Mouse (Mus musculus): ENCODE results near the gene Nrp1.

DNA sequence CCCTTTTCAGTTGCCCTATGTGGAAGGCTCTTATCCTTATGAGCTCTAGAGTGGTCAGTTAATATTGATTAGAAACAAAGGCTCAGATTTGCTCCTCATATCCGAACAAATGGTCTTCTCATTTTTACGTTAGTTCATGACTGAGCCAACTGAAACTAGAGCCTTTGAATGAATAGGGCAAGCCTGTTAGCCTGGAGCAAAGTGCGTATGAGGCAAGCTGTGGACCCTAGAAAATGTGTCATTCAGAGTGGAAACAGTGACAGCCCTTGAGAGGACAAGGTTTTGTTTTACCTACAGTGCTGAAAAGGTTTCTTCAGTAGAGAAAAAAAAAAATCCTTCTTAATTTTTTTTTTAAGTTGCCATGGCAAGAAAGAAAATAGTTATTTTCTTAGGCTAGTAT lies 124.9 kb downstream of the Nrp1 start:
- TF ChIP-seq GATA1 (IDR thresholded peaks at IDR 0.05; ENCODE audit: borderline replicate concordance, low read length), result no peak
- no peak for TF ChIP-seq FLI1 (IDR thresholded peaks at IDR 0.05; ENCODE audit: low read length)

Data from megakaryocyte, embryonic 14.5 days (primary cell).